Mouse (Mus musculus): Measurements from ENCODE around the gene Gm6676. TPM values are rescaled to one million over a fixed set of nuclear protein-coding genes. Genes with fewer than 3 reads are reported as not detected.
"Not testable (repeated sequence)": the region's sequence is repeated elsewhere in the genome, so short reads cannot be mapped to it uniquely, and the experiment has no call there.

Gm6676 gene
- total RNA-seq (2021), result not detected
- long read RNA-seq, experiment 1, result 0 reads
- long read RNA-seq, experiment 2, result 0 reads

GRCm38 (mm10) chr14:7125312-7125711 is at the start of gene Gm6676:
TSS of gene Gm6676 (minus strand) at chr14:7125412.
- DNase-seq, result not testable (repeated sequence)

DNA sequence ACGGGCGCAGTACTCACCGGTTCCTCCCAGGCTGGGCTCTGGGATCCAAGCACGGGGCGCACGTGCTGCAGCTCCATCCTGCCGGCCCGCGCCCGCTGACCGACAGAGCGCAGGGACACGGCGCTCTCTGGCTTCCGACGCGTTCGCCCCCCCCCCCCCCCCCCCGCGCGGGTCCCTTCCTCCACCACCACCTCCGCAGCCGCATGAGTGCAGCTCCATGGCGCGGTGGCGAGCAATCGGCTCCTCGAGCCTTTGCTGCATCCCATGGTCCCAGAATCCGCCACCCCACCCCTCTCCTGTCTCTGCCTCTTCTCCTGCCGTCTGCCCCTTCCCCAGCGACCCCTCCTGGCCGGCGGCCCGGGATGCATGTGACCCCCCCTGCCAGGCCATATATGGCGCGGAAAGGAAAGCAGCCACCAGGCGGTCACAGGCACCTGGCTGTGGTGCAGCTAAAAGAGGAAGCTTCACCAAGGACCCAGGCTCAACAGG is 49.3 kb upstream of the Gm6676 start, which contains the start of gene Gm3512:
Gene Gm3512 (minus strand): TSS at position 51 of the 489 bp plus-strand sequence.
- DNase-seq, result peak; percentile 0

- peak; percentile 0 for DNase-seq
Observed at GRCm38 (mm10) chr14:7105124-7105802, 19.9 kb downstream of the Gm6676 start.

DNA sequence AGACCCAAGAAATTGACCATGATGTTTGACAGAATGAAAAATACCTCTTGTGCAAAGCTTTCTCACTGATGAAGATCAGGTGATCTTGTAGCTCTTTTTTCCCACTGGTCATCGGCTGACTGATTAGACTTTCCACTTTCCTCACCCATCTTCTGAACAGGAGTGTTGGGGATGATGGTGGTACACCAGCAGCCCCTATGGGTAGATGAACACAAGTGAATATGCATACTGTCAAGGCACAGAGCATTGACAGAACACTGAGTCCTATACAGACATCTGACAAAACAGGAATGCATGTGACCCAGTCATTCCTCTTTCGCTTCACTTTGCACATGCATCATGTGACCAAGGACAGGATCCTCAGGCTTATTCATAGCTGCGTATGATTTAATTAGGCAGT is 24.7 kb downstream of the Gm6676 start, which contains the start of gene Gm3696:
Gene Gm3696 (minus strand): TSS at position 101 of the 400 bp plus-strand sequence.
- not testable (repeated sequence) for DNase-seq

Other genes starting within 250 kb of the Gm6676 start
- under 1 TPM in 1 of 2 experiments, not detected in 1; 0.31 TPM for gene Gm3667, start 235.4 kb downstream of the Gm6676 start, total RNA-seq (2021)
- not detected for gene Gm6356, start 151.6 kb downstream of the Gm6676 start, total RNA-seq (2021)
- gene Gm10406, start 98.0 kb downstream of the Gm6676 start, total RNA-seq (2021), result not detected
- not detected for gene Gm3685, start 80.4 kb downstream of the Gm6676 start, total RNA-seq (2021)
- gene Gm3696, start 24.8 kb downstream of the Gm6676 start, total RNA-seq (2021), result not detected
- under 1 TPM in 1 of 2 experiments, not detected in 1; 0.30 TPM for gene Gm3512, start 49.1 kb upstream of the Gm6676 start, total RNA-seq (2021)
- not detected for gene Gm16434, start 69.1 kb upstream of the Gm6676 start, total RNA-seq (2021)
- not detected for gene Gm3727, start 139.3 kb upstream of the Gm6676 start, total RNA-seq (2021)
- gene Gm3739, start 189.6 kb upstream of the Gm6676 start, total RNA-seq (2021), result under 1 TPM in 1 of 2 experiments, not detected in 1; 0.15 TPM
- gene Gm5797, start 207.0 kb upstream of the Gm6676 start, total RNA-seq (2021), result not detected
- not detected for gene Gm8374, start 239.7 kb upstream of the Gm6676 start, total RNA-seq (2021)

All from heart, adult 18-20 months (tissue).